Mouse (Mus musculus) ES-Bruce4 (cell line): Measurements from ENCODE around the gene Ubxn11.
"Not testable (repeated sequence)": the region's sequence is repeated elsewhere in the genome, so short reads cannot be mapped to it uniquely, and the experiment has no call there.

ENCODE experiments used
- CTCF ChIP-seq: IDR thresholded peaks from one replicate; pipeline ENCODE4 v1.8.1; 2011; ENCODE audit warnings: low read depth, low read length
- EP300 ChIP-seq: IDR thresholded peaks from 2 replicates; pipeline ENCODE4 v1.6.1; 2011; ENCODE audit warnings: low read depth, low read length; ENCODE audit not compliant: insufficient read depth
- POLR2A ChIP-seq: IDR thresholded peaks from one replicate; pipeline ENCODE4 v1.8.1; 2011; ENCODE audit warnings: low read length; ENCODE audit not compliant: insufficient read depth

GRCm38 (mm10) chr4:134160071-134160470, 57.7 kb downstream of the Ubxn11 start:
- not testable (repeated sequence) for TF ChIP-seq CTCF, POLR2A, EP300
